ENCODE assay signal across 37 mouse cellular contexts in the genomic region with DNA sequence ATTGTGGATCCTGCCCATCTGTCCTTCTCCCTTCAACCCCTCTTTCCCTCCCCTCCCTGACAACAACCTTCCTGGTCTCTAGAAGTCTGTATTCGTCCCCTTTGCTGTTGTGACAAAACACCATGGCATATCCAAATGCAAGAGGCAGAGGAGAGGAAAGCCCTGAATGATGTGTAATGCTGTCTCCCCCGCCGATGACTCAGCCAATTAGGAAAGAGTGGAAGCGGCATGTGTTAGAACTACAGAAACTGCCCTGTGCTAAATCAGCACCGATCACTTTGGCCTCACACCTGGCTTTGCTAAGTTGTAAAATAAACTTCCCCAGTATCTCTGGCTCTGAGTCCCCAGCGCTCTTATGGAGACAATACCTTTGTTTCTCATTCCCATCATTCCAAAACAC. TPM values are rescaled to one million over a fixed set of nuclear protein-coding genes. Genes with fewer than 3 reads are reported as not detected.
DNase-seq lines count a peak whose midpoint lies in the region; ATAC-seq and TF ChIP-seq lines count a peak whose summit lies in the region.
"Had no signal": no experiment of that assay in that cellular context is flagged by ENCODE, and none has a peak within 500 bp of the region (broad histone marks: within the 10 kb centered on the region; RNA-seq: fewer than 3 reads in every experiment).

No protein-coding gene starts in this region.

- H3K4me2 ChIP-seq in forebrain, embryonic 14.5 days (ENCODE audit: low read length) = no peak overlapping the region
- H3K4me2 ChIP-seq: heart, embryonic 15.5 days; midbrain, embryonic 15.5 days; neural tube, embryonic 15.5 days had no signal

- H3K27me3 ChIP-seq in C2C12 (ENCODE audit: control insufficient read depth, insufficient read depth, insufficient read length) = no peaks in the 10 kb centered on the region
- H3K27me3 ChIP-seq in megakaryocyte, embryonic 14.5 days (replicated peaks) = no peaks in the 10 kb centered on the region
- H3K27me3 ChIP-seq in forebrain, embryonic 14.5 days (replicated peaks; ENCODE audit: control insufficient read depth, insufficient read depth, low read length) = no peaks in the 10 kb centered on the region
- H3K27me3 ChIP-seq: heart, embryonic 15.5 days; midbrain, embryonic 15.5 days; neural tube, embryonic 15.5 days had no signal

- no peaks in the 10 kb centered on the region for H3K79me2 ChIP-seq in C2C12 (ENCODE audit: control insufficient read depth, insufficient read depth)

- peak overlapping the region; percentile 37; the same call in 1 of the 2 replicates for H3K27ac ChIP-seq in brown adipose tissue, adult 24 weeks (replicated peaks; ENCODE audit: low read depth, low read length)
- H3K27ac ChIP-seq in forebrain, embryonic 14.5 days (ENCODE audit: low read depth, low read length) = no peak overlapping the region
- H3K27ac ChIP-seq: heart, embryonic 10.5 days; heart, embryonic 15.5 days; midbrain, embryonic 10.5 days; midbrain, embryonic 15.5 days; neural tube, embryonic 15.5 days had no signal

- no peak overlapping the region for H3ac ChIP-seq in C2C12 (ENCODE audit: control insufficient read depth, insufficient read length, low read depth)

- no peak for ATAC-seq in forebrain, embryonic 14.5 days
- ATAC-seq: forebrain, postnatal 0 days; hindbrain, embryonic 16.5 days; intestine, postnatal 0 days; midbrain, embryonic 15.5 days had no signal

- H3K4me3 ChIP-seq in C2C12 (ENCODE audit: insufficient read depth, poor library complexity, severe bottlenecking) = no peak overlapping the region
- no peak overlapping the region for H3K4me3 ChIP-seq in brown adipose tissue, adult 24 weeks (ENCODE audit: insufficient read depth, low read depth, low read length)
- peak overlapping the region; percentile 88 for H3K4me3 ChIP-seq in megakaryocyte, embryonic 14.5 days (replicated peaks)
- no peak overlapping the region for H3K4me3 ChIP-seq in forebrain, embryonic 14.5 days (ENCODE audit: low read depth, low read length)
- H3K4me3 ChIP-seq: erythroblast, embryonic 14.5 days; heart, embryonic 10.5 days; heart, embryonic 15.5 days; midbrain, embryonic 10.5 days; midbrain, embryonic 15.5 days; neural tube, embryonic 15.5 days had no signal

- H3K4me1 ChIP-seq in brown adipose tissue, adult 24 weeks (ENCODE audit: control insufficient read depth, insufficient read depth, insufficient read length, low read length) = peaks cover 8% of the 10 kb centered on the region
- peaks cover 71% of the 10 kb centered on the region for H3K4me1 ChIP-seq in megakaryocyte, embryonic 14.5 days
- H3K4me1 ChIP-seq in forebrain, embryonic 14.5 days (ENCODE audit: control insufficient read depth, insufficient read depth, low read length) = no peaks in the 10 kb centered on the region
- H3K4me1 ChIP-seq: midbrain, embryonic 10.5 days; midbrain, embryonic 15.5 days; neural tube, embryonic 15.5 days had no signal

- no peaks in the 10 kb centered on the region for H3K79me3 ChIP-seq in C2C12 (ENCODE audit: low read depth)

- H3K36me3 ChIP-seq in C2C12 (ENCODE audit: control insufficient read depth, insufficient read depth) = no peaks in the 10 kb centered on the region
- peaks cover 6% of the 10 kb centered on the region for H3K36me3 ChIP-seq in megakaryocyte, embryonic 14.5 days (replicated peaks; ENCODE audit: low read length)
- no peaks in the 10 kb centered on the region for H3K36me3 ChIP-seq in forebrain, embryonic 14.5 days (ENCODE audit: control insufficient read depth, insufficient read depth, low read length)
- H3K36me3 ChIP-seq: G1E; heart, embryonic 10.5 days; heart, embryonic 15.5 days; midbrain, embryonic 10.5 days; midbrain, embryonic 15.5 days; neural tube, embryonic 15.5 days had no signal

- no peak for TF ChIP-seq CTCF in C2C12 (IDR thresholded peaks at IDR 0.05; ENCODE audit: control insufficient read depth, insufficient read depth, insufficient read length)

- peaks cover 8% of the 10 kb centered on the region for H3K9me3 ChIP-seq in megakaryocyte, embryonic 14.5 days
- no peaks in the 10 kb centered on the region for H3K9me3 ChIP-seq in forebrain, embryonic 14.5 days (replicated peaks; ENCODE audit: control insufficient read depth, low read length)
- H3K9me3 ChIP-seq: G1E; heart, embryonic 10.5 days; heart, embryonic 15.5 days; midbrain, embryonic 10.5 days; midbrain, embryonic 15.5 days; neural tube, embryonic 15.5 days had no signal

- WGBS in forebrain, embryonic 14.5 days = 78% methylated on average over 6 of the region's 6 CpGs

- peak; percentile 29 for DNase-seq in 3T3-L1 (ENCODE audit: low read depth, low spot score)
- no peak for DNase-seq in cerebellum, postnatal 25 days
- no peak for DNase-seq in urinary bladder, postnatal 25 days (ENCODE audit: low spot score)
- DNase-seq in forebrain, embryonic 14.5 days (ENCODE audit: low spot score) = no peak
- DNase-seq: adrenal gland, postnatal 36 days; cerebellum, adult 11 months; cerebellum, adult 9-10 months; forebrain, postnatal 0 days; gastrocnemius, postnatal 10 days; heart, adult 11 months; kidney, adult 9 months; kidney, postnatal 14 days; layer of hippocampus, adult 9-11 months; lung, adult 18-20 months; lung, postnatal 4 days; retina, postnatal 1 day; right cerebral cortex, postnatal 14 days had no signal

- no peak overlapping the region for H3K9ac ChIP-seq in forebrain, embryonic 14.5 days (ENCODE audit: low read length)
- H3K9ac ChIP-seq: forebrain, postnatal 0 days; heart, embryonic 15.5 days; midbrain, embryonic 15.5 days; neural tube, embryonic 15.5 days had no signal

TF ChIP-seq in C2C12, 6 proteins besides CTCF, POLR2A, EP300 and RAD21:
- TF ChIP-seq CEBPB (IDR thresholded peaks at IDR 0.05; ENCODE audit: low read depth) = peak; percentile 5
- no peak for TF ChIP-seq MYOD1 (IDR thresholded peaks at IDR 0.05; ENCODE audit: control insufficient read depth, insufficient read length, low read depth)
TF ChIP-seq in C2C12: peak in this region for 1.

RNA-seq across cellular contexts. Expression of gene Slc36a1, which starts 7.1 kb away (rescaled TPM):
- polyA plus RNA-seq in C2C12 (2012; fragmentation: generic; extraction: Trizol) = 4.5 TPM
- 3.4 and 5.3 TPM in 2 replicates for polyA plus RNA-seq in brown adipose tissue, adult 24 weeks (2012; ENCODE audit: insufficient read depth, insufficient read length, missing spikeins)
- polyA plus RNA-seq in megakaryocyte, embryonic 14.5 days (2012; ENCODE audit: insufficient read depth, low replicate concordance) = 4.0 and 6.4 TPM in 2 replicates
- 1.8 and 3.2 TPM in 2 replicates for polyA plus RNA-seq in forebrain, embryonic 14.5 days (2014; fragmentation: Nextera tagmentation; extraction: Ambion mirVana)

RNA-seq across cellular contexts. Expression of gene Slc36a2, which starts 12.2 kb away (rescaled TPM):
- not detected for polyA plus RNA-seq in C2C12 (2012; fragmentation: generic; extraction: Trizol)
- 279 and 401 TPM in 2 replicates for polyA plus RNA-seq in brown adipose tissue, adult 24 weeks (2012; ENCODE audit: insufficient read depth, insufficient read length, missing spikeins)
- polyA plus RNA-seq in megakaryocyte, embryonic 14.5 days (2012; ENCODE audit: insufficient read depth, low replicate concordance) = 0.18 TPM in 1 of 2 replicates, not detected in the other
- 0.15 and 0.27 TPM in 2 replicates for polyA plus RNA-seq in forebrain, embryonic 14.5 days (2014; fragmentation: Nextera tagmentation; extraction: Ambion mirVana)
- polyA plus RNA-seq: forebrain, embryonic 11.5 days; G1E; intestine, postnatal 0 days; liver, adult 2 months had no signal

RNA-seq across cellular contexts. Expression of gene Slc36a3, which starts 45.6 kb away (rescaled TPM):
- polyA plus RNA-seq in C2C12 (2012; fragmentation: generic; extraction: Trizol) = 0.01 TPM
- polyA plus RNA-seq in brown adipose tissue, adult 24 weeks (2012; ENCODE audit: insufficient read depth, insufficient read length, missing spikeins) = not detected in 2 replicates
- polyA plus RNA-seq in megakaryocyte, embryonic 14.5 days (2012; ENCODE audit: insufficient read depth, low replicate concordance) = not detected in 2 replicates
- not detected in 2 replicates for polyA plus RNA-seq in forebrain, embryonic 14.5 days (2014; fragmentation: Nextera tagmentation; extraction: Ambion mirVana)
- polyA plus RNA-seq: cortical plate, adult 2 months; embryonic facial prominence, embryonic 14.5 days; erythroblast, embryonic 14.5 days; forebrain, embryonic 11.5 days; forebrain, postnatal 0 days; G1E; heart, embryonic 10.5 days; heart, embryonic 15.5 days; hindbrain, embryonic 11.5 days; hindbrain, embryonic 16.5 days; intestine, postnatal 0 days; limb, embryonic 11.5 days; lung, postnatal 0 days; midbrain, embryonic 10.5 days; midbrain, embryonic 15.5 days; neural tube, embryonic 15.5 days; stomach, embryonic 16.5 days had no signal

Comparison
In these comparisons a context has a peak if more than half of its experiments do, and no peak if none do; other contexts are left out.
1. RNA of gene Slc36a2, which starts 12.2 kb away (polyA plus RNA-seq): 279 to 401 TPM in brown adipose tissue, adult 24 weeks; 0.15 to 0.27 TPM in forebrain, embryonic 14.5 days, 0.18 TPM in megakaryocyte, embryonic 14.5 days and not detected in C2C12 (single experiment); every median in the first group is over 100 times any median in the second.